Mouse (Mus musculus): ENCODE data around the gene Grk6. TPM values are rescaled to one million over a fixed set of nuclear protein-coding genes. Genes with fewer than 3 reads are reported as not detected.

Gene Grk6
- total and polyA plus RNA-seq, 2 experiments from 2014 or later = 35.8 to 71.9 TPM

- H3K27ac ChIP-seq (ENCODE audit: low read depth, low read length) = no peak overlapping the region
- H3K4me2 ChIP-seq (ENCODE audit: low read depth, low read length, poor library complexity, severe bottlenecking) = no peak overlapping the region
- 68% methylated on average over 15 of the region's 15 CpGs for WGBS
- no peak overlapping the region for H3K9ac ChIP-seq (replicated peaks; ENCODE audit: low read length, poor library complexity, severe bottlenecking)
- H3K36me3 ChIP-seq (ENCODE audit: insufficient read depth, low read length) = no peaks in the 10 kb centered on the region
- H3K27me3 ChIP-seq (ENCODE audit: insufficient read depth, low read length) = no peaks in the 10 kb centered on the region; the same call in 1 of the 2 replicates
- no peaks in the 10 kb centered on the region for H3K9me3 ChIP-seq (ENCODE audit: low read length)
- DNase-seq (ENCODE audit: low spot score) (no peak), ATAC-seq (ENCODE audit: low FRiP score) (no peak)
- TF ChIP-seq CTCF (IDR thresholded peaks at IDR 0.05) = no peak
- peaks cover 4% of the 10 kb centered on the region; the same call in 1 of the 2 replicates for H3K4me1 ChIP-seq (ENCODE audit: insufficient read depth, low read length)
- H3K4me3 ChIP-seq (ENCODE audit: low read depth, low read length) = no peak overlapping the region
Observed at GRCm38 (mm10) chr13:55403935-55404852, 40.7 kb upstream of the Grk6 start.

- WGBS = 13% methylated on average over 11 of the region's 11 CpGs
- peaks cover 4% of the 10 kb centered on the region; the same call in 1 of the 2 replicates for H3K4me1 ChIP-seq (ENCODE audit: insufficient read depth, low read length)
- peak; percentile 86 for ATAC-seq (ENCODE audit: low FRiP score)
Observed at GRCm38 (mm10) chr13:55404853-55405782, 39.8 kb upstream of the Grk6 start.

GRCm38 (mm10) chr13:55405783-55406390 lies 39.0 kb upstream of the Grk6 start:
- no peak for TF ChIP-seq CTCF (IDR thresholded peaks at IDR 0.05)
- DNase-seq (ENCODE audit: low spot score) (no peak), ATAC-seq (ENCODE audit: low FRiP score) (no peak)
- Histone ChIP-seq H3K4me2 (ENCODE audit: low read depth, low read length, poor library complexity, severe bottlenecking) (peak overlapping the region; percentile 32), H3K4me1 (ENCODE audit: insufficient read depth, low read length) (peaks cover 4% of the 10 kb centered on the region; the same call in 1 of the 2 replicates), H3K4me3 (ENCODE audit: low read depth, low read length) (0 out of 2 replicates have a peak overlapping the region, but pooled peaks have one; percentile 3), H3K27me3 (ENCODE audit: insufficient read depth, low read length) (no peaks in the 10 kb centered on the region; the same call in 1 of the 2 replicates), H3K36me3 (ENCODE audit: insufficient read depth, low read length) (no peaks in the 10 kb centered on the region), H3K9me3 (ENCODE audit: low read length) (no peaks in the 10 kb centered on the region), H3K27ac (ENCODE audit: low read depth, low read length) (0 out of 2 replicates have a peak overlapping the region, but pooled peaks have one; percentile 39), H3K9ac (replicated peaks; ENCODE audit: low read length, poor library complexity, severe bottlenecking) (peak overlapping the region; percentile 14; the same call in 1 of the 2 replicates)
- WGBS = 52% methylated on average over 13 of the region's 13 CpGs

More at GRCm38 (mm10) chr13:55404853-55405782, 39.8 kb upstream of the Grk6 start:
- TF ChIP-seq CTCF (IDR thresholded peaks at IDR 0.05) = peak; percentile 97
- peak; percentile 91 for DNase-seq (ENCODE audit: low spot score)
- H3K9ac ChIP-seq (replicated peaks; ENCODE audit: low read length, poor library complexity, severe bottlenecking) = no peak overlapping the region
- 0 out of 2 replicates have a peak overlapping the region, but pooled peaks have one; percentile 3 for H3K4me3 ChIP-seq (ENCODE audit: low read depth, low read length)
- H3K9me3 ChIP-seq (ENCODE audit: low read length) = no peaks in the 10 kb centered on the region
- peak overlapping the region; percentile 32 for H3K4me2 ChIP-seq (ENCODE audit: low read depth, low read length, poor library complexity, severe bottlenecking)
- no peaks in the 10 kb centered on the region for H3K36me3 ChIP-seq (ENCODE audit: insufficient read depth, low read length)
- H3K27me3 ChIP-seq (ENCODE audit: insufficient read depth, low read length) = no peaks in the 10 kb centered on the region; the same call in 1 of the 2 replicates
- H3K27ac ChIP-seq (ENCODE audit: low read depth, low read length) = peak overlapping the region; percentile 39; the same call in 1 of the 2 replicates

GRCm38 (mm10) chr13:55407341-55407740 lies 37.5 kb upstream of the Grk6 start:
- Histone ChIP-seq H3K4me1 (ENCODE audit: insufficient read depth, low read length) (peaks cover 4% of the 10 kb centered on the region; the same call in 1 of the 2 replicates), H3K27ac (ENCODE audit: low read depth, low read length) (no peak overlapping the region), H3K4me2 (ENCODE audit: low read depth, low read length, poor library complexity, severe bottlenecking) (no peak overlapping the region), H3K27me3 (ENCODE audit: insufficient read depth, low read length) (no peaks in the 10 kb centered on the region; the same call in 1 of the 2 replicates), H3K4me3 (ENCODE audit: low read depth, low read length) (no peak overlapping the region), H3K9ac (replicated peaks; ENCODE audit: low read length, poor library complexity, severe bottlenecking) (no peak overlapping the region), H3K9me3 (ENCODE audit: low read length) (no peaks in the 10 kb centered on the region), H3K36me3 (ENCODE audit: insufficient read depth, low read length) (no peaks in the 10 kb centered on the region)
- no peak for DNase-seq (ENCODE audit: low spot score)
- no peak for TF ChIP-seq CTCF (IDR thresholded peaks at IDR 0.05)
- WGBS = 89% methylated on average over 4 of the region's 4 CpGs
- no peak for ATAC-seq (ENCODE audit: low FRiP score)

- DNase-seq (ENCODE audit: low spot score) (no peak), ATAC-seq (ENCODE audit: low FRiP score) (no peak)
- Histone ChIP-seq H3K27ac (ENCODE audit: low read depth, low read length) (no peak overlapping the region), H3K27me3 (ENCODE audit: insufficient read depth, low read length) (peaks cover 5% of the 10 kb centered on the region), H3K9ac (replicated peaks; ENCODE audit: low read length, poor library complexity, severe bottlenecking) (no peak overlapping the region), H3K4me2 (ENCODE audit: low read depth, low read length, poor library complexity, severe bottlenecking) (no peak overlapping the region), H3K4me1 (ENCODE audit: insufficient read depth, low read length) (peaks cover 4% of the 10 kb centered on the region; the same call in 1 of the 2 replicates), H3K36me3 (ENCODE audit: insufficient read depth, low read length) (no peaks in the 10 kb centered on the region), H3K9me3 (ENCODE audit: low read length) (no peaks in the 10 kb centered on the region), H3K4me3 (ENCODE audit: low read depth, low read length) (no peak overlapping the region)
- WGBS = 89% methylated on average over 19 of the region's 19 CpGs
- TF ChIP-seq CTCF (IDR thresholded peaks at IDR 0.05) = no peak
Observed at GRCm38 (mm10) chr13:55408546-55409120, 36.2 kb upstream of the Grk6 start.
